Mouse (Mus musculus) lung, postnatal 0 days (tissue): Measurements from ENCODE around the gene Tspan9.

ENCODE experiments used
- CTCF ChIP-seq: IDR thresholded peaks from 2 replicates; pipeline ENCODE4 v1.5.1; 2016; ENCODE audit warnings: antibody characterized with exemption, mild to moderate bottlenecking
- EP300 ChIP-seq: IDR thresholded peaks from 2 replicates; pipeline ENCODE4 v1.6.1; 2016; ENCODE audit warnings: antibody characterized with exemption, mild to moderate bottlenecking, control low read depth

DNA sequence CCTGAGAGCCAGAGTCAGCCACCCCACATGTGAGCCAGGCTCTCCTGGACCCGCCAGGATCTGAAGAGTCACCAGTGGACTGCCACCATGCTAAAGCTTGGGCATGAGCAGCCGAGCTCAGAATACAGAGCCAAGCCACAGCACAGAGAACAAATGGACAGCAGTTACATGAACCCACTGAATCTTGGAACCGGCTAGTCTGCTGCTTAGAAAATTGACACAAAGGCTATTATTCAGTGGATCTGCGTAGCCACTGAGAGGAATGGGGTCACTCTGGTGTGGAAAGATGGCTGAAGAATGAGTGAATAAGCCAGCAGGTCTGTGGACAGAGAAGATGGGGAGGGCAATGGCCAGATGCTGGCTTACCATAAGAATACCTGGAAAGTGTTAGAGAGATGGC, 12.7 kb downstream of the Tspan9 start:
- no peak for TF ChIP-seq CTCF
- no peak for TF ChIP-seq EP300
